Mouse (Mus musculus) c-Kit-positive CD71-negative TER-119-negative erythroid progenitor cells, embryonic 14.5 days (primary cell): ENCODE measurements around the gene Ap1g1.
A peak's percentile ranks its signal among the peaks of the same experiment; 100 is the strongest.

Experiments used
- DNase-seq: peaks from one replicate; pipeline ENCODE4 v3.0.0-alpha.2; 2013; ENCODE audit warnings: low read depth

The Ap1g1 gene

DNA sequence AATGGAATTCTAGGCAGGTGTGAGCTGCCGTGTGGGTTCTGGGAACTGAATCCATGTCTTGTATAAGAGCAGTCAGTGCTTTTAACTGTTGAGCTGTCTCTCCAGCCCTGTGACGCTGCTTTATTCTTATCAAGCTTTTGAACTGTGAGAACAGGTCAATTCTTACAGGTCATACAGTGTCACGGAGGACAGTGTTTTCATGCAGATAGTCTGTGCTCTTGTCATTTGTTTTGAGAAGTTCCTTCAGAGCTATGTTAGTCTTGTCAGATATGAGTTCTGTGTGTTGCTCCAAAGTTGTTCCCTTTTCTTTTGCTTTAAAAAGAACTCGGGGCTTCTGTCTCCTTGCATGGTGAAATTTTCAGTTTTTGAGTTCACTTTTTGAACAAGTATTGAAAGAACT, 2.2 kb downstream of the Ap1g1 start:
- no peak for DNase-seq

DNA sequence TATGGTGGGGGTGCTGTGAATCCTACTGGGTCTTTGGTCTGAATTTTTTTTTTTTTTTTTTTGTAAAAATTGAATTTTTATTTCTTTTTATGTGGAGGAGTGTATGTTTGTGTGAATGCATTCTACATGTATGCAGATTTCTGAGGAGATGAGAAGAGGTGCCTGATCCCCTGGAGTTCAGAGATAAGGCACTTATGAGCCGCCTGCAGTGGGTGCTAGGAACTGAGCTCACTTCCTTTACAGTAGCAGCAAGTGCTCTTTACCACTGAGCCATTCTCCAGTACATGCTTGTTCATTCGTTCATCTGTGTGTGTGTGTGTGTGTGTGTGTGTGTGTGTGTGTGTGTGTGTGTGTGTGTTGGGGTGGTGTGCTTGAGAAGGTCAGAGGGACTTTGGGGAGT, 12.6 kb downstream of the Ap1g1 start:
- no peak for DNase-seq

DNA sequence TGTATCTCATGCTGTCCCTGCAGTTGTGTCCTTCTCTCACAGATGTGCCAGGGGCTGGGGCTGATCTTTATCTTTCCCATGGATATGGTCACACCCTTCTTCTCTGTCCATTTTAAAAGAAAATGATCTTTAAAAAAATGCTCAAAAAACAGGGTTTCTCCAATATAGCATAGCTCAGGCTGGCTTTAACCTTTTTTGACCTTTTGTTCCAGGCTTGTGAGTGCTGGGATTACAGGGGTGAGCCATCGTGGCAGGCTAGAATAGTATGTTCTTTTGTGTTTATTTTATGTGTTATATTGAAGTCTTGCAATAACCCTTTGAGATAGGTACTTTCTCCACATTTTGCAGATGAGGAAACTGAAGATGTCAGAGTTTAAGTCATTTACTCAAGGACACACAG, 16.8 kb downstream of the Ap1g1 start:
- no peak for DNase-seq

GRCm38 (mm10) chr8:109798721-109799120, 20.4 kb downstream of the Ap1g1 start:
- no peak for DNase-seq

- no peak for DNase-seq
Measured at GRCm38 (mm10) chr8:109799245-109799644, 20.9 kb downstream of the Ap1g1 start.

DNA sequence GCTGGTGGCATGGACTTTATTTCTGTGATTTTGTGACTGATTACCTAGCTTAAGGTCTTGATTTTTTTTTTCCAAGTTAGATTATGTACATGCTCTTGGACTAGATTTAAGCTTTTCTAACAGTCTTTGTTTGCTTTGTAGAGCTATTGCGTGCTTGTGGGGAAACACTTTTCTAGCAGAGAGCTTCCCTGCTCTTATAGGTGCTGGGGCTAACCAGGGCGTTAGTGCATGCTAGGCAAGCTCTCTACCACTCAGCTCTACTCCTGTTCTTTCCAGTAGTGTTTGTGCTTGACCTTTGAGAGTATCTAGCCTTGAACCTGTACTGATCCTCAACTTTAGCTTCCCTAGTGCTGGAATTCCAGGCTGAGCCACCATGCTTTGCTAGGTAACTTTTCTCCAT, 22.0 kb downstream of the Ap1g1 start:
- no peak for DNase-seq

DNA sequence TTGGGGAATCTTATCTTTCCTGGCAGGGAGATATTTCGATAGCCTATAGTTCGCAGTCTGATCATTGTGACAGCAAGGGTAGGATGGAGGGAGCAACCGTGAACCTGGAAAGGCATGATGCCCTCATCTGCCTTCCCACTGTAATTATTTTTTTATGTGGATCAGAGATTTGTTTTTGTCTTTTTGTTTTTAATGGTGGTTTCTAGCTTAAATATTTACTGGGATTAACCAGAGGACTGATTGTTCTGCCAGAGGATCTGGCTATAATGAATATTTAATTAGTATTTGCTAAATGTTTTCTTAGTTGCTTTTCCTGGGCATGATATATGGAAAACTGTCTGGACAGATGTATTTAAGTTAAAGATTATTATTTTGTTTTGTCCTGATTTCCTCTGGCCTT, 24.9 kb downstream of the Ap1g1 start:
- no peak for DNase-seq

- no peak for DNase-seq
Measured at GRCm38 (mm10) chr8:109803801-109804200, 25.4 kb downstream of the Ap1g1 start.

DNA sequence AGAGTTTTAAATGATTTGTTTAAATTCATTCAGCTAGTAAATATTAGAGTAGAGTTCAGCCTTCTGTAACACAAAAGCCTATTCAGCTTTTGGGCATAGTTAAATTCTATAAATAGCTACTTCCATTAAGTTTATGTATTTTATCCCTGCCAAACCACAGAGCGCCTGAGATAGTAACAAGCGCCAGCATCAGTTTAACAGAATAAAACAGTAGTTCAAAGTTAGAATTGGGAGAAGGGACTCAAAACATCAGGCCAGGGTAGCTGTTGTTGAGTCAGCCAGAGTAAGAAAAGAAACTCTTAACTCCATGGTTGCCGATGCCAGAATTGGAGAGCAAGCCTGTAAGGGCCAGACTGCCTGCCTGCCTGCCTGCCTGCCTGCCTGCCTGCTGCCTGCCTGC, 28.2 kb downstream of the Ap1g1 start:
- no peak for DNase-seq

GRCm38 (mm10) chr8:109807401-109808119, 29.2 kb downstream of the Ap1g1 start:
- no peak for DNase-seq

- no peak for DNase-seq
Measured at GRCm38 (mm10) chr8:109808120-109808447, 29.7 kb downstream of the Ap1g1 start.

GRCm38 (mm10) chr8:109810434-109810833, 32.1 kb downstream of the Ap1g1 start:
- no peak for DNase-seq

DNA sequence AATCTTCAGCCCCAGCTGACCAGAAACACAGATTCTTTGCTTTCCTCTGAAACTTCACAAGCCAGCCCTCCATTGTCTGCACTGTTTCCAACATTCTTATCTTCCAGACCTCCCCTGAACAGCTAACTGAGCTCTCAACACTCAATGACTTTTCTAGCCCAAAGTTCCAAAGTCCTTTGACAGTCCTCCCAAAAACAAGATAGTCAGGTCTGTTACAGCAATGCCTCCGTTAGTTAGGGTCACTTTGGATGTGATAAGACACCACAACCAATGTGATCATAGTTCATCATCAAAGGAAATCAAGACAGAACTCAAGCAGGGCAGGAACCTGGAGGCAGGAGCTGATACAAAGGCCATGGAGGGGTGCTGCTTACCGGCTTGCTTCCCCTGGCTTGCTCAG, 36.9 kb downstream of the Ap1g1 start:
- DNase-seq: no peak

DNA sequence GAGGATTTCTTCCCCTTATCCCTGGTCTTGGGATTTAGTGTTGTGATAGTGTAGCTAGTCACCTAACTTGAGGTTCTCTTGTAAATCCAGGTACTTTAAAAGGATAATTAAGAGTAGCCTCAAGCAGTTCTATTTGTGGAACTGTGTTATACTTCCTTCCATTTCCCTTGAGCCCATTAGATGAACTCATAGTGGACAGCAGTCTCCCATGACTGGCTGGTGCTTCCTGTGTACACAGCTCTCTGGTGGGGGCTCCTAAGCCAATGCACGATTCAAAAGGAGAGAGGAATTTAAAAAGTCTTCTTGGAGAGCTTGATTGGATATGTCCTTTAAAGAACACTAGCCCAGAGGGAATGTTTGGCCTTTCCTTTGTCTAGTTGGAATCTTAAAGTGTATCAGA, 39.6 kb downstream of the Ap1g1 start:
- DNase-seq: no peak

- no peak for DNase-seq
Measured at GRCm38 (mm10) chr8:109823561-109823960, 45.2 kb downstream of the Ap1g1 start.

- DNase-seq: no peak
Measured at GRCm38 (mm10) chr8:109839822-109840221, 61.5 kb downstream of the Ap1g1 start.

- no peak for DNase-seq
Measured at GRCm38 (mm10) chr8:109842468-109842867, 64.1 kb downstream of the Ap1g1 start.

GRCm38 (mm10) chr8:109847866-109848265, 69.5 kb downstream of the Ap1g1 start:
- no peak for DNase-seq

GRCm38 (mm10) chr8:109848981-109849380, 70.6 kb downstream of the Ap1g1 start:
- no peak for DNase-seq

DNA sequence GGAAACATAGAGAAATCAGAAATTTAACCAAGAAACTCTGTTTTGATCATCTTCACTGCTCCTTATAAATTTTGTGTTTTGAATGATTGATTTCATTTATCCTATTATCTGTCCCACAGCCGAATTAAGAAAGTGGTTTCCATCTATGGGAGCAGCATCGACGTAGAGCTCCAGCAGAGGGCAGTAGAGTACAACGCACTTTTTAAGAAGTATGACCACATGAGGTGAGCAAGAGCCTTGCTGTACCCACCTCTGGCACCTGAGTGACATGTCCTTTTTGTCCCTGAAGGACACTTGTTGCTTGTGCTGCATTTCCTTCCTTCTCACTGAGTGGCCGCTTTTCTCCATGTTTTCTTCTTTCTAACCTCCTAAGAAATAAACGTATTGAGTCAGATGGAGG, 75.1 kb downstream of the Ap1g1 start:
- peak; percentile 67 for DNase-seq

- no peak for DNase-seq
Measured at GRCm38 (mm10) chr8:109854522-109854921, 76.2 kb downstream of the Ap1g1 start.

GRCm38 (mm10) chr8:109855451-109855850, 77.1 kb downstream of the Ap1g1 start:
- no peak for DNase-seq

DNA sequence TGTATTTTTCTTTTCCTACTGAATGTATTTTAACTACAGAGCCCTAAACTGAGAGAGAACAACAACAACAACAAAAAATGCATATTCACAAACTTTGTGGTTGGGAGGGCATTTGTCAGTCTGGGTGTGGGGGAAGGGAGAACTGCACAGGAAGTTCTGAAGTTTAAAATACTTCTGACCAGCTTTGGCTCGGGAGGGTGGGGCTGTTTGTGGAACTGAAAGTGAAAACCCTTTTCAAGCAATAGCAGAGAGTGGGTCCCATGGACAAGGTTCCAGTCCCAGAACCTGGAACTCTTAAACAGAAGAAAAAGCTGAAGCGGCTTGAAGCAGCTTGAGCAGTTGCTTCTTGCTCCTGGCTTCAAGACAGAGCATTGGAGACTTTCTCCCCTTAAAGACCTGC, 85.0 kb downstream of the Ap1g1 start:
- no peak for DNase-seq

DNA sequence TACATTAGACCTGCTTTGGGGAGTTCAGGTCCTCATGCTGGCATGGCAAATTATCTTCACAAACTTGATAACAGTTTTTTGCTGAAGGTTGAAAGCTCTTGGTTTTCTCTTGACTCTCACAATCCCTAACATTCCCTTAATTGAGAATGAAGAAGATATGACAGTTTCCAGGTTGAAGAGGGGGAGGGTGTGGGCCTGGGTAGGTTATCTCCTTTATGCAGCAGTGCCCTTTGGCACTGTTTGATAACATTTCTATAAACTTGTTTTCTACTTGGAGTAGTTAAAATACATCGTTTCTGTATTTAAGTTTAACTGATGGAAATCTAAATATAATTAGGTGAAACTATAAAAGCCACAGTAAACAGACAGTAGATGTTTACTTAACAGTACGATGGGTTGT, 86.4 kb downstream of the Ap1g1 start:
- no peak for DNase-seq

- no peak for DNase-seq
Measured at GRCm38 (mm10) chr8:109865536-109865935, 87.2 kb downstream of the Ap1g1 start.
